Mouse (Mus musculus) ES-Bruce4 (cell line): Measurements from ENCODE around the gene Cnot2. TPM values are rescaled to one million over a fixed set of nuclear protein-coding genes. Genes with fewer than 3 reads are reported as not detected.
"Not testable (repeated sequence)": the region's sequence is repeated elsewhere in the genome, so short reads cannot be mapped to it uniquely, and the experiment has no call there.

Experiments used
- H3K27ac ChIP-seq: 2 replicates; pipeline ENCODE4 v1.5.1; 2012; ENCODE audit warnings: low read length, inconsistent platforms; ENCODE audit not compliant: insufficient read depth
- H3K27me3 ChIP-seq: 2 replicates; pipeline ENCODE4 v1.6.1; 2012; ENCODE audit warnings: mild to moderate bottlenecking, low read length, inconsistent platforms; ENCODE audit not compliant: control insufficient read depth, poor library complexity, insufficient read depth, severe bottlenecking
- H3K36me3 ChIP-seq: 2 replicates; pipeline ENCODE4 v1.6.1; 2012; ENCODE audit warnings: inconsistent platforms, mild to moderate bottlenecking, low read length, moderate library complexity; ENCODE audit not compliant: control insufficient read depth, poor library complexity, insufficient read depth, severe bottlenecking
- H3K4me1 ChIP-seq: one replicate; pipeline ENCODE4 v1.8.1; 2011; ENCODE audit warnings: low read length; ENCODE audit not compliant: control insufficient read depth, insufficient read depth
- H3K4me3 ChIP-seq: 2 replicates; pipeline ENCODE4 v1.5.1; 2011; ENCODE audit warnings: low read depth, mild to moderate bottlenecking, low read length
- H3K9ac ChIP-seq: 2 replicates; pipeline ENCODE4 v1.6.1; 2012; ENCODE audit warnings: low read depth, mild to moderate bottlenecking, inconsistent platforms; ENCODE audit not compliant: poor library complexity, severe bottlenecking
- H3K9me3 ChIP-seq: replicated peaks from 2 replicates; pipeline ENCODE4 v1.6.1; 2012; ENCODE audit warnings: mild to moderate bottlenecking, low read length, inconsistent platforms; ENCODE audit not compliant: control insufficient read depth, poor library complexity, insufficient read depth, severe bottlenecking
- CTCF ChIP-seq: IDR thresholded peaks from one replicate; pipeline ENCODE4 v1.8.1; 2011; ENCODE audit warnings: low read depth, low read length
- EP300 ChIP-seq: IDR thresholded peaks from 2 replicates; pipeline ENCODE4 v1.6.1; 2011; ENCODE audit warnings: low read depth, low read length; ENCODE audit not compliant: insufficient read depth
- POLR2A ChIP-seq: IDR thresholded peaks from one replicate; pipeline ENCODE4 v1.8.1; 2011; ENCODE audit warnings: low read length; ENCODE audit not compliant: insufficient read depth
- polyA plus RNA-seq: library from polyadenylated mRNA; stranded (reverse); fragments of >200 nt; gene quantifications from 2 replicates; pipeline ENCODE4 v1.2.4, GENCODE M21; 2011; ENCODE audit warnings: low read depth; ENCODE audit not compliant: missing spikeins, insufficient read depth, insufficient read length

Gene Cnot2
- polyA plus RNA-seq, 1 experiment: 126 TPM

DNA sequence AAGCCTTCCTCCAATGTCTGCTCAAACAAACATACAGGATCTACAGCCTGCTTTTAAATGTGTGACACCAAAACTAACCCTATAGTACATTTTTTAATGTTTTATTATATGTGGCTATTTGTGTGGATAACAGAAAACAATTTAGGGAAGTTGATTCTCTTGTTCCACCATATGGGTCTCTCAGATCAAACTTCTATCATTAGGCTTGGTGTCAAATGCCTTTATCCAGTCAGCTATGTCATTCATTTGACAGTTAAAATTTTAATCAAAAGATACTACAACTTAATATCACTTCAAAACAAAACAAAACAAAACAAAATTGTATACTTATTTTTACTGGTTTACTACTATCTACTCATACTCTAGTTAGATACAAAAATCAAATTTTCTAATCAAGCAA lies 2.9 kb downstream of the Cnot2 start:
- H3K9me3 ChIP-seq: no peaks in the 10 kb centered on the region
- H3K9ac ChIP-seq: no peak overlapping the region
- 0 out of 2 replicates have a peak, but pooled peaks cover 2% of the 10 kb centered on the region for H3K36me3 ChIP-seq
- H3K4me3 ChIP-seq: no peak overlapping the region
- no peaks in the 10 kb centered on the region for H3K4me1 ChIP-seq
- H3K27ac ChIP-seq: no peak overlapping the region
- TF ChIP-seq CTCF (no peak), POLR2A (no peak), EP300 (no peak)
- H3K27me3 ChIP-seq: no peaks in the 10 kb centered on the region

DNA sequence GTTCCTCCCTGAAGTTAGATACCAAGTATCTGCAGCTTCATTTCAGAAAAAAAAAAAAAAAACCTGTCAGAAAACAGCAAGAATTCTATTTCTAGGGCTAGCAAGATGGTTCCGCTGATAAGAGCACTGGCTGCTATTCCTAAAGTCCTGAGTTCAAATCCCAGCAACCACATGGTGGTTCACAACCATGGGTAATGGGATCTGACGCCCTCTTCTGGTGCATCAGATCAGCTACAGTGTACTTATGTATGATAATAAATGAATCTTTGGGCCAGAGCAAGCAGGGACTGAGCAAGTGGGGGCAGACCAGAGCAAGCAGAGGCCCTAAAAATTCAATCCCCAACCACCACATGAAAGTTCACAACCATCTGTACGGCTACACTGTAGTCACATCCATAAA lies 4.1 kb downstream of the Cnot2 start:
- H3K36me3 ChIP-seq: 0 out of 2 replicates have a peak, but pooled peaks cover 2% of the 10 kb centered on the region
- no peaks in the 10 kb centered on the region for H3K27me3 ChIP-seq
- H3K4me1 ChIP-seq: no peaks in the 10 kb centered on the region
- no peak overlapping the region for H3K27ac ChIP-seq
- TF ChIP-seq EP300: no peak
- TF ChIP-seq CTCF: no peak
- no peak for TF ChIP-seq POLR2A
- H3K9me3 ChIP-seq: no peaks in the 10 kb centered on the region
- no peak overlapping the region for H3K4me3 ChIP-seq
- no peak overlapping the region for H3K9ac ChIP-seq

DNA sequence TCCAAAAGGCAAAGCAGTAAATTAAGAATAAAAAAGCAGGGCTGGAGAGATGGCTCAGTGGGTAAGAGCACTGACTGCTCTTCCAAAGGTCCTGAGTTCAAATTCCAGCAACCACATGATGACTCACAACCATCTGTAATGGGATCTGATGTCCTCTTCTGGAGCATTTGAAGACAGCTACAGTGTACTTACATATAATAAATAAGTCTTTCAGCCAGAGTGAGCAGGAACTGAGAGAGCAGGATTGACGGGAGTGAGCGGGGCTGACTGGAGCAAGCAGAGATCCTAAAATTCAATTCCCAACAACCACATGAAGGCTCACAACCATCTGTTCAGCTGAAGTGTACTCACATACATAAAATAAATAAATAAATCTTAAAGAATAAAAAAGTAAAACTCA lies 5.2 kb downstream of the Cnot2 start:
- H3K36me3 ChIP-seq, H3K9me3 ChIP-seq, H3K4me3 ChIP-seq, H3K27me3 ChIP-seq, H3K4me1 ChIP-seq, H3K27ac ChIP-seq, H3K9ac ChIP-seq: not testable (repeated sequence)

DNA sequence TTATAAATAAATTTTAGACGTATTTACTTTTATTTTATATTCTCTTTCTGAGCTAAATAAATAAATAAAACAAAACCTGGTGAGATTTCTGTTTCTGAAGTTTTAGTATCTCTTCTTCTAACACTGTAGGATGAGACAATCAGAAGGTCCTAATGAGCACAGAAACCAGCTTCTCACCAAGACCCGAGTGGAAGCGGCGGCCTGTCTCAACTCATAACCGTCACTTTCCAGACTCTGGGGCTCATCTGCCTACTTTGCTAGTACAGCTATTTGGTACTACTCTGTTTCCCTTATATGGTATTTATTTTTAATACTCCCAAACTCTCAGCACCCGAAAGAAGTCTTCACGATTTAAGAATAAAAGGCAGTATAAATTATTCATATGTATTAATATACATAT lies 10.8 kb downstream of the Cnot2 start:
- Histone ChIP-seq H3K9me3 (no peaks in the 10 kb centered on the region), H3K9ac (no peak overlapping the region), H3K4me1 (peaks cover 2% of the 10 kb centered on the region), H3K4me3 (no peak overlapping the region), H3K27me3 (no peaks in the 10 kb centered on the region), H3K27ac (no peak overlapping the region), H3K36me3 (no peaks in the 10 kb centered on the region)
- no peak for TF ChIP-seq POLR2A
- no peak for TF ChIP-seq EP300
- no peak for TF ChIP-seq CTCF

DNA sequence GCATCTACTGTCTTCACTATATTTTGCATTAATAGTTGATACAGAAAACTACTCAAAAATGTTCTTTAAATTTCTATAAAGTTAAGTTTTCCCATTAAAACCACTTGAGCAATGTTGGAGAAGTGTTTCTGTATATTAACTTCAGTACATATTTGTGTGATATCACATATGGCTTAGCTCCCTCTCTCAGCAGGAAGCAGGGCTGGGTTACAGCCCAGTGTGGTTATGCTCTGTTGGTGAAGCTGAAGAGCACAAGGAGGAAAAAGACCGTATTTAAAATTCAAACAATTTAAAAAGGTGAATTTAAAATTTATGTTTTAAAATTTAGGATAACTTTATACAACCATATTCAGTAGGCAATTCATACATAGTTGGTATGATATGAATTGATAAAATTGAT lies 12.8 kb downstream of the Cnot2 start:
- no peaks in the 10 kb centered on the region for H3K9me3 ChIP-seq

DNA sequence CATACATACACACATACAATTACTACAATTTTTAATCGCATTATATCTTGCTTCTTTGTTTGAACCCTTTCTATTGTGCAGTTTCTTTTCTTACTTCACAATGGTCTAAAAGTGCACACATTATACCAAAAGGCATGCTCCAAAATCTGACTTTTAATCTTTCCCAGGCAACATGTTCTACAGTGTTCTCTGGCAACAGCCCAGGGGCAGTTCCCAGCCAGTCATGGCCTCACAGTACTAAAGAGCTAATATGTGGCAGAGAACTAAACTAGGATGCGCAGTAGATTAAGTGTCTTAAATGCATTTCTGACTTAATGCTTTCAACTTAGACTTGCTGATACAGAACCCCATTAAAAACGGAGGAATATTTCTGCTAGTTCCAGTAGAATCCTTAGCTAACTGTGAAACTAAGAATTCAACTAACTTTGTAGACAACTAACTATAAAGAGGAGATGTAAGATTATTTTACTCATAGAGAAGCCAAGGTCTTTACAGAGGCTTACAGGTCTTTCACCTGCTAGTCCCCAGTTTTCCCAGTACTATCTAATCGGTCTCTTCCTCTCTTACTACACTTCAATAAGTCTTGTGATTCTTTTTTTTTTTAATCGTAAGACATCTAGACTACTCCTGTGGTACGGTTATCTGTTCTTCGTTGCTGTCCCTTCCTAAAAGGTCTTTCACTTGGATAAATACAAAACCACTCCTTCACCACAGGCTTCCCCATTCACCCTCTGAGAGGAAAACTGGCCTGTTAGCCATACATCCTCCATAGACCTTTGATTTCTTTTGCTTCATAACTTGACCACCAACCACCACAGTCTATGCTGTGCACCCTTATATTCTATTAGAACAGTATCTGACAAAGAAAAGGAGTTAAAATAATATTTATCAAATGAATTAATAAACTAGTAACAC lies 13.6 kb downstream of the Cnot2 start:
- TF ChIP-seq EP300: no peak
- no peak for TF ChIP-seq CTCF
- no peak for TF ChIP-seq POLR2A
- Histone ChIP-seq H3K9ac (no peak overlapping the region), H3K4me1 (peaks cover 2% of the 10 kb centered on the region), H3K27ac (no peak overlapping the region), H3K4me3 (no peak overlapping the region), H3K36me3 (no peaks in the 10 kb centered on the region), H3K9me3 (no peaks in the 10 kb centered on the region), H3K27me3 (no peaks in the 10 kb centered on the region)

More for the DNA sequence above, 12.8 kb downstream of the Cnot2 start:
- no peak overlapping the region for H3K9ac ChIP-seq
- H3K4me3 ChIP-seq: no peak overlapping the region
- H3K27ac ChIP-seq: no peak overlapping the region
- H3K4me1 ChIP-seq: peaks cover 2% of the 10 kb centered on the region
- H3K36me3 ChIP-seq: no peaks in the 10 kb centered on the region
- TF ChIP-seq POLR2A (no peak), EP300 (no peak), CTCF (no peak)
- H3K27me3 ChIP-seq: no peaks in the 10 kb centered on the region

DNA sequence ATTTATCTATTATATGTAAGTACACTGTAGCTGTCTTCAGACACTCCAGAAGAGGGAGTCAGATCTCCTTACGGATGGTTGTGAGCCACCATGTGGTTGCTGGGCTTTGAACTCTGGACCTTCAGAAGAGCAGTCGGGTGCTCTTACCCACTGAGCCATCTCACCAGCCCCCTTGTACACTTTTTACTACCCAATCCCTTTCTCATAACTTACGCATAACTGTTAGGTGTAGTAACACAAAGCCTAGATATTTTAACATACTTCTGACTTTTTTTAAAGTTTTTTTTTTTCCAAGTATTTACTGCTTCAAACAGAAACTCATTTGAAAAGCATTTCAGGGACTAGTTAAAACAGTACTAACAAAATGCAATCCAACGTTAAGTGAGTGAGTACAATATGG lies 14.8 kb downstream of the Cnot2 start:
- H3K4me3 ChIP-seq, H3K36me3 ChIP-seq, H3K4me1 ChIP-seq, H3K27ac ChIP-seq, H3K27me3 ChIP-seq, H3K9ac ChIP-seq, H3K9me3 ChIP-seq: not testable (repeated sequence)
